Mouse (Mus musculus): ENCODE results near the gene Cpped1.

Cpped1 gene

GRCm38 (mm10) chr16:11909035-11909591 is at the start of gene Cpped1:
TSS of gene Cpped1 (minus strand) at chr16:11909445.
- peak; percentile 85 for DNase-seq (ENCODE audit: low spot score)

DNA sequence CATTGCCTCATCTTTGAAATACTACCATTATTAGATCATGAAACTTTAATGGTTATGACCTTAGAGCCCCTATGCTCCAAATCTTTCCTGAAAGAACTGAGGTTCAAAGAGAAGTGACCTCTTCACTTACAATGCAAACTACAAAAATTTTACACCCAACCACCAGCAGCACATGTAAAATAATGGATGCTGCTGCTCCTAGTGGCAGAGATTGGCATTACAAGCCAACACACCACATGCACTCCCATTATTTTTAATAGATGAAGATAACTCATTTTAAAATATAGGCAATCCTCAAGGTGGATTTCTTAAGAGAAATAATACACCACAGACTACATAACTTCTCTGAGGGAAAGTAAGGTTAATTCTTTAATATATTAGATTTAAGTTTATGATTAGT is 31.2 kb upstream of the Cpped1 start:
- peak; percentile 43 for DNase-seq (ENCODE audit: low spot score)

DNA sequence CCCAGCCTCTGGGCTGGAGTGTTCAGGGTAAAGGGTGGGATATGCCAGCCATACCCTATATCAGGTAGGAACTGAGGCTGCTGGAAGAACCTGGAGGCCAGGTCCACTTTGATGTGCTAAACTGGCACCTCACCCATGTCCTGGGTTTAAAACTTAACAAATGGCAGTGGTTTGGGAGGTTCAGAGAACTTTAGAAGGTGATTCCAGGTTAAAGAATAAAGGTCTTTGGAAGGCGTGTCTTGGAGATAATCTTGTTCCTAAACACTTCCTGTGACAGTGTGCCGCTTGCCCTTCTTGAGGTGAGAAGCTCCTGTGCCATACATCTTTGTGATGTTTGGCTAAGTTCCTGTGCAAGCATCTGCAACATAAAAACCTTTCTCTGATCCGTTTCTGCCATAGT is 1.6 kb upstream of the Cpped1 start:
- DNase-seq (ENCODE audit: low spot score): no peak

- no peak for DNase-seq (ENCODE audit: low spot score)
Observed at GRCm38 (mm10) chr16:11909817-11910216, 572 bp upstream of the Cpped1 start.

GRCm38 (mm10) chr16:11908461-11909014 is 707 bp downstream of the Cpped1 start:
- no peak for DNase-seq (ENCODE audit: low spot score)

GRCm38 (mm10) chr16:11907816-11908215 is 1.4 kb downstream of the Cpped1 start:
- no peak for DNase-seq (ENCODE audit: low spot score)

DNA sequence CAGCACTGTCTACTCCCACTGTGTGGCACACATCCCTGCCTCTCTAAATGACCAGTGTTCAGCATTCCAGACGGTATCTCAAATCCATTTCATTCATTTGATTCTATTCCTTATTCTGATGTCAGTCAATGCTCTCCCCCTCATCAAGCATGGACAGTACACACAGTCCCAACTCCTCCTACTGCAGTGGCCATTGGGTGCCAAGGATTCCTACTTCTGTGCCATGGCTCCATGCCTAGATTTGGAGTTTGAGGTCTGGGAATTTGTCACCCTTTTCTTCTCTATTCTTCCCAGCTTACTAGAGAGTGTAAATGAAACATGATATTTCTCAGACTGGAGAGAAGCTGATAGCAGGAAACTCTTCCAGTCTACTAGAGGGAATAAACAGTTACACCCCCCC is 2.3 kb downstream of the Cpped1 start:
- no peak for DNase-seq (ENCODE audit: low spot score)

DNA sequence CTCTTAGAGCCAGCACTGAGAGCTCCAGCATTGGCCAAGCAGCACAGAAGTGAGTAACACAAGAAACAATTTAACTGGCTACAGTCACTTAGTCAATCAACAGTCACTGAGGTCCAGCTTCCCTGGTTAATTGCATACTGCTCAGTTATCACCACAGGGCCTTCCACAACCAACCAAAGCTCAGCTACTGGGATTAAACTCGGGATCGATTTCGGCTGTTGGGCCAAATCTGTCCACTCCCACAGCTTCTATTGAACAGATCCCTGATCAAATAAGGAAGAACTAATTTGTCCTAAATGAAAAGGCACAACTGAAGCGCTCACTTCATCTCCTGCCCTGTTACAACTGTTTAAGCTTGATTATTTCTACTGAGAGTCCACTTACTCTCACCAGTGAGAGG is 4.0 kb downstream of the Cpped1 start:
- DNase-seq (ENCODE audit: low spot score): no peak

- DNase-seq (ENCODE audit: low spot score): no peak
Observed at GRCm38 (mm10) chr16:11902007-11902406, 7.2 kb downstream of the Cpped1 start.

GRCm38 (mm10) chr16:11900341-11900740 is 8.9 kb downstream of the Cpped1 start:
- DNase-seq (ENCODE audit: low spot score): no peak

DNA sequence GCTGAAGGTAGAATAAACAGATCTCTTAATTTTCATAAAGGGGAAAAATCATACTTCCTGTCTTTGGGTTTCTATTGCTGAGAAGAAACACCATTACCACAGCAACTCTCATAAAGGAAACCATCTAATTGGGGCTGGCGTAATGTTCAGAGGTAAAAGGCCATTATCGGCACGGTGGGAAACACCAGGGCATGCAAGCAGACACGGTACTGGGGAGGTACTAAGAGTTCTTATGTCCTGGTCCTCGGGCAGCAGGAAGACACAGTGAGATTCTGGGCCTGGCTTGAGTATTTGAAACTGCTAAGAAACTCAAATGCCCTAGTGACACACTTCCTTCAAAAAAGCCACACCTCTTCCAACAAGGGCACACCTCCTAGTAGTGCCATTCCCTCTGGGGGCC is 12.8 kb downstream of the Cpped1 start:
- DNase-seq (ENCODE audit: low spot score): no peak

- DNase-seq (ENCODE audit: low spot score): no peak
Observed at GRCm38 (mm10) chr16:11894877-11895276, 14.4 kb downstream of the Cpped1 start.

DNA sequence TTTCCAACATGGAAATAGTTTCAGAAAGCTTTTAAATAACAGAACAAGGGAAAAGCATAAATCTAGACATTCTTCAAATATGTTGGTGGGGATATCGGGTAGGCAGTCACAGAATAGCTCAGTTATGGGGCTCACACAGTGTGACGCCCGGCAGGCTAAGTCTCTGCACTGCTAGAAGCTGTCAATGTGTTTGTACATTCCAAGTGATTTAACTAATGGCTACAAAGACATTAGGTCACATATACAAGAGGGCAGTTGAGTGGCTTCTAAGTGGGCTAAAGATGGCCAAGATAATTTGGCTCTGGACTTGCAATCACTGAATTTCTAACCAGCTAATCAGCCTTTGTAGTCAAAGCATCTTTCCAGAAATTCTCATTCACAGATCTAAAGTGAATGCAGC is 19.1 kb downstream of the Cpped1 start:
- DNase-seq (ENCODE audit: low spot score): peak; percentile 16

- DNase-seq (ENCODE audit: low spot score): peak; percentile 61
Observed at GRCm38 (mm10) chr16:11889741-11890140, 19.5 kb downstream of the Cpped1 start.

DNA sequence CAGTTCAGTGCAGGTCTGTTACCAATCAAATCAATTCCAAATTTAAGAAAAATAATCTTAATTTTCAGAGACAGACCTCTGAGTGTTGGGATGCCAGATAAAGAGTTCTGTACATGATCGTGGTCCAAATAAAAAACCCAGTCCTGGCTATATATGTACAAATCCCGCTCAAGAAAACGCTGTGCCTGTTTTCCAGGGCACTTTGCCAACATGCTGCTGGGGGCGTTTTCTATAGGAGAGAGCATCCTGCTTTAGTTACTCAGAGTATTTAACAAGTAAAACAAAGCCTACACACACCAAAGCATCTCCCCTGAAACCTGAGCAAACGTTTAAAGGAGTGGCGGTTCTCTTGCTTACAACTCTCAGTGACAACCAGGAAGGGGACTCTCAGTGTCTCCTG is 27.4 kb downstream of the Cpped1 start:
- no peak for DNase-seq (ENCODE audit: low spot score)

DNA sequence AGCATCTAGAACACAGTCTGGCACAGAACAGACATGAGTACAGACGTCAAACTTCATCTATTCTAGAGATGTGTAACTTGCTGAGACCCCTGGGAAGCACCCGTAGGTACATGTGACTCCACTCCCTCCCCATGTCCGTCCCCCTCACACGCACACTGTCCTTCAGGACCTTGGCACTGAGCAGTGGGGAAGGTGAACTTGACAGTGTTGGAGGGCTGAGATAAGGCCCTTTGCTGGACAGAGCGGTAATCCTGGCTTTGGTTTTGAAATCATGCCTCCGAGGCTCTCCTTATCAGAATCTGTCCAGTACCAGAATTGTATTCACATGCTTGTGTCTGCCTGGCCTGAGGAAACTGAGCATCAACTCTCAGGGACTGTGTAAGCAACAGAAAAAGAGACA is 28.8 kb downstream of the Cpped1 start:
- DNase-seq (ENCODE audit: low spot score): no peak

DNA sequence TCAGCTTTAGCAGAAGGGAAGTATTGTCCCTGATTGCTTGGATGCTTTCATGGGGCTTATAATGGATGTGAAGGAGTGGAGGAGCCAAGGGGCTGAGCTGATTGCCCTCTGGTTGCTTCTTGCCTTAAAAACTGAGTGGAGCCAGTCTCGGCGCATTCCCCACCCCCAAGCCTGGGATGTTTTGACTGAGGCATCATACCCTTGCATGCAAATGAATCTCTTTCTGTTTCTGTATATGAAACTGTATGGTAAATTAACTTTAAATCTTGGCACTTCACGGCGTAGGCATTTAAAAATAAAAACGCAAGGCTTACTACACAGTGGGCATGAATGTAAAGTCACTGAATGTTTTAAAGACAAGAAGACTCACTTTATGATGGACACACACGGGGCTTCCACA is 30.0 kb downstream of the Cpped1 start:
- no peak for DNase-seq (ENCODE audit: low spot score)

GRCm38 (mm10) chr16:11875227-11875626 is 34.0 kb downstream of the Cpped1 start:
- no peak for DNase-seq (ENCODE audit: low spot score)

DNA sequence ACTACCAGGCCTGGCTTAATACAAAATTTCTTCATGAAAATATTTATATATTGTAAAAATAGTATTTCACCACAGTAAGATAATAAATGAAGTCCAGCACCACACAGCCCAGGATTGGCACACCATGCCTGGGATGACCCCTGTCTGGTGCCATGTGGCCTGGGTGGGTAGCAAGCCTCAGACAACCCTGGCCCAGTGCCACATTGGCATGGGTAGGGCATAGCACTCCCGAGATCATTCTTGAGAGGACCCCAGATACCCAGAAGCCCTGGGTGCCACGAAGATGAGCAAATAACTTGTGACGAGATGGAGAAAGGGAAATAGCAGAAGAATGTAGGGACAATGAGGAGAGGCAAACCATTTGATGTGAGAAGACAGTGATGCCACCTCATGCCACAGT is 36.0 kb downstream of the Cpped1 start:
- DNase-seq (ENCODE audit: low spot score): no peak

DNA sequence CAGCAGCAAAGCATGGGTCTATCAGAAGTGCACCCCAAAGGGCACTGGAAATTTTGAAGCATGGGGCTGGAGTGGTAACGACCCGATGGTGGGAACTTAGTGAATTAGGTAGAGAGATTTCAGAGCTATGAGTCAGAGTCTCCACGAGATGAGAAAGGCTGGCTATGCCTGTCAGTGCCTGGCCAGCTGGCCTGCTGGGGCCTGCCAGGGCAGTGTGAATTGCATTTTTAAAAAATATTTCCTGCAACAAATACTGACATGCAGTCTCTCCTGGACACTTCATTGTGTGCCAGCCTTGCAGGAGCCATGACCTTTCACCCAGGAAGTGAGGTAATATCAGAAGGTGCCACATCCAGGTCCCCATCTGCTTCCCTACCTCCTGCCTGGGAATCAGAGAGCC is 40.8 kb downstream of the Cpped1 start:
- no peak for DNase-seq (ENCODE audit: low spot score)

DNA sequence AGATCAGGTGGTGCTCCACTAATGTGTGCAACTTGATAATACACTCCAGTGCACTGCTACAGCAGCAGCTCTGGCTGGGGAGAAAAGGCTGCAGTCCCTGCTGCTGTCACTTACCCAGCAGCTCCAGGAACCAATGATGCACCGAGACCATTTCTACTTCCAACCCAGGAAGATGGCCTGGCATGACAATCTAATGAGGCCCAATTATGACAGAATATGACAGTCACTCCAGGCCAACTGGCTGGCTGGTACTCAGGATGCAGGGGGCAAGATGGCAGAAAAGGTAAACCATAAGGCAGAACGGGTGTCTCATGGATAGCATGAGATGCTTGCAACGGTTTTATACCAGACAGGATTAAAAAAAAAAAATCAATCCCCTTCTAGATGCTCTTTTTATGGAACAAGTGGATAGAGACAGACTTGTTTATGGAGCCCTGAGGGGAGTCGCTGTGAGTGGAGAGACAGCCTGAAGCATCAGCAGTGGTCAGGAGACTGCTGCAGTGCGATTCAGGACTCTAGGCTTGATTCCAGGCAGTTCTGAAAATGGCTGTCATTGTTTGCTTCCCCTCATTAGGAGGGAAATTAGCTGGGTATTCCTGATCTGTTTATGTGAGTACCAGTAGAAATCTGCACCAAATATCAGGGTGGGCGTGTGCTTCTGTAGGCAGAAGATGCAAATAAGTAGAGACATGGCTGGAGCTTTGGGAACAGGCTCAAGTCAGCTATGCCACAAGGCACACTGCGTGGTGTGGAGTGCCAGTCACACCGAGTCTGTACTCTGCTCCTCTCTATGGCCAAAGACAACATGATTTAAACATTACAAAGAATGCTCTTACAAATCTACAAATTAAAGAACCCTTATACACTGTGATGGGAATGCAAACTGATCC is 56.3 kb downstream of the Cpped1 start:
- no peak for DNase-seq (ENCODE audit: low spot score)

DNA sequence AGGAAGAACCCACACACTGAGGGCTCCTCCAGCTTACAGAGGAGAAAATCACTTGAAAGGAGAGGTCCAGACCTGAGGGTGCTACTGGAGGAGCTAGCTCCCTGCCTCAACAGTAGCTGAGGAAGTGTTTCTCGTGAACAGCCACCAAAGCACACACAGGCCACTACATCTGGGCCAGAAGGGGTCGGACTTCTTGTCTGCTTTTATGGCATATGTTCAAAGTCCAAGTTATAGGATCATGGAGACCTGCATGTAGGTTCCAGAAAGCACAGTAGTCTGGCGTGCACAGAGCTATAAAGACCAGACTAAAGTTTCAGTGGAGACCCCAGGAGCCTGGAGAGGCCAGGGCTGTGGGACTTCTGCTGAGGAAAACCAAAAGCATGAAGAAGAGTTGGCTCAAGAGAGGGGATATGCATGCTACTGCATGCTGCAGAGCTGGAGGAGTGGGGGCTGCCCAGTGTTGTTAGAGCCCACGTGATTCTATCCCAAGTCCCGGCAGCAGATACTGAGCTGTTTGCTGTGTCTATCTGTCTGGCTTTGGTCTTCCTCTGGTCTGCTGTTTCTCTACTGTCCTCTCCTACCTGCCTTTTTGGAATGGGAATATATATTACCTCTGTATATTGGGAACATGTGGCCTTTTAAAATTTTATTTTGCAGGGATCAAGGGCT is 60.1 kb downstream of the Cpped1 start:
- DNase-seq (ENCODE audit: low spot score): no peak

GRCm38 (mm10) chr16:11845309-11845708 is 63.9 kb downstream of the Cpped1 start:
- DNase-seq (ENCODE audit: low spot score): no peak
